Mouse (Mus musculus): ENCODE measurements at regions not wholly inside any gene's neighbourhood (a gene's known extent, or its start where the extent isn't known, plus 50 kb on each side); places are given as distances from the start of the nearest gene placed in this dataset.
A peak's percentile ranks its signal among the peaks of the same experiment; 100 is the strongest.

GRCm38 (mm10) chr8:26287665-26288064 lies 168.3 kb downstream of the Gm45692 start:
- no peak for DNase-seq (ENCODE audit: low read depth)

DNA sequence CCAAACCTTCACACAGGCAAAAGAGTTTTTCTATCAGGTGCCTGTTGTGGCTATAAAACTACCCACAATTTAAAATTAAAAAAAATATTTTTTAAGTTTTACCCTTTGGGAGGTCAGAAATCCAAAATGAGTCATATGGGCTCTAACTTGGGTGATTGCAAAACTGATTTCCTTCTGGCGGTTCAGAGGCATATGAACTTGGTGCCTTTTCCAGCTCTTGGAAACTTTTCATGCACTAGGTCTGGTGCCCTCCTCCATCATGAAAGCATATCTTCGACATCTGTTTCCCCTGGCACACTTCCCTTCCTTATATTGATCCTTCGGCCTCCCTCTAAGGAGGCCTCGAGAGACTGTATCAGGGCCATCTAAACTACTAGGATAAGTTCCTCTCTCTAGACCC lies 168.8 kb downstream of the Gm45692 start:
- no peak for DNase-seq (ENCODE audit: low read depth)

DNA sequence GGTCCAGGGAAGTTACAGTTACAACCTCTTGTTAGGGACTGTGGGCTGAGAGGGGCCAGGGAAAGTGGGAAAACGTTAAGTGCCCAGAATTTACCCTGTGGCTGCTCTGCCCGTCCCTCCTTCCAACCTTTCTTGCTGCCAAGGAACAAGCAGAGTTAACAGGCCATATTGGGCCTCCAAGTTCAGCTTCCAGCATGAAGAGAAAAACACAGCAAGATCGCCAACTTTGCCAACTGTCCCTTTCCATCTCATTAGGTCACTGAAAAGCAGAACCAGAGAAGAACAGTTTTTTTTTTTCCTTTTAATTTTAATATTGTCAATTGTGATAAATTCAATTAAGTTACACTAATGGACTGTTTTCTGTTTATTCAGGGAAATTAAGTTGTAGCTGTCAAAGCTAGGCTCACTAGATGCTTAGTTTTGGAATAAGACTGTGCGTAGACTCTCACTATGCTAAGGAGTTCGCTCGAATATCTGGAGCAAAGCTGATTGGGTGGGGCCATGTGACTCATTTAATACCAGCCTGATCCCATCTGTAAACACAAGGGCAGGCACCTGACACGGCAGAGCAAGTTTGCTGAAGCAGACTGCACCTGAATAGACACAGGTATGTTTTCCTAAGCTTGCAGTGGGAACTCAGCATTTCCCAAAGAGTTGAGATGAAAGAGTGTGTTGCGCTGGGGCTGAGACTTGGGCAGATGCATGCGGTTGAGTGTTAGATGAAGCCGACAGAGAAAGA lies 178.9 kb downstream of the Gm45692 start:
- no peak for DNase-seq (ENCODE audit: low read depth)

DNA sequence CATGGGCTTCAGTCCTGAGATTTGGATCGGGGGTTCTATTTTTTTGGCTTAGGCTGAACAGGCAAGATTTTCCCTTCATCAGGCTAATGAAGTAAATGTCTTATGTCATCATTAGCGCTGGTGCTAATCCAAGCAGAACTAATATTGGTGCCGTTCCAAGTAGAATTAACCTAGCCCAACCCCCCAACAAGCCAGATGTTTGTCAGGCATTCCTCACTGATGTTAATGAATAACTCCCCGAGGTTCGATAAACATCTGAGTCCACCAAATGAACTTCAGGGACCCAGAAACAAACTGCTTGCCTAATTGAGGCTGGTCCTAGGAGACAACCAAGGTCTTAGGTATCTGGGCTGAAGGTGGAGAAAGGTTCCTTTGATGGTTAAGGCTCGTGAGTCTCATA lies 180.9 kb downstream of the Gm45692 start:
- no peak for DNase-seq (ENCODE audit: low read depth)

- DNase-seq (ENCODE audit: low read depth) = no peak
Observed at GRCm38 (mm10) chr8:26301961-26302360, 182.6 kb downstream of the Gm45692 start.

DNA sequence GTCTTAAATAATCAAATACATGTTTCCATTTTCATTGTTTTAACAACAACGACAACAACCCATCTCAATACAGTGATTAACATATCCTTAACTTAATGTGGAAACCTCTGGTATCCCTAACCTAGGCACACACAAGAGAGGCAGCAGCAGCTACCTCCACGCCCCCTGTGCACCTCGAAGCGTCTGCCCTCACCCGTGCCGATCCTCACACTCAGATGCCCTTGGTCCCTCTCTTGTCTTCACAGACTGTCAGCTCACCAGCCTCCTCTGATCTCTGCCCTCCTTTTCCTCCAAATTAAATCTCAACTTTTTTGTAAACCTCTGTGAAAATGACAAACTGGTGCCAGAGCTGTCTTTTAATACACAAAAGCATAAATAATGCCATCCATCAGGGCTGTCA lies 185.2 kb downstream of the Gm45692 start:
- no peak for DNase-seq (ENCODE audit: low read depth)

DNA sequence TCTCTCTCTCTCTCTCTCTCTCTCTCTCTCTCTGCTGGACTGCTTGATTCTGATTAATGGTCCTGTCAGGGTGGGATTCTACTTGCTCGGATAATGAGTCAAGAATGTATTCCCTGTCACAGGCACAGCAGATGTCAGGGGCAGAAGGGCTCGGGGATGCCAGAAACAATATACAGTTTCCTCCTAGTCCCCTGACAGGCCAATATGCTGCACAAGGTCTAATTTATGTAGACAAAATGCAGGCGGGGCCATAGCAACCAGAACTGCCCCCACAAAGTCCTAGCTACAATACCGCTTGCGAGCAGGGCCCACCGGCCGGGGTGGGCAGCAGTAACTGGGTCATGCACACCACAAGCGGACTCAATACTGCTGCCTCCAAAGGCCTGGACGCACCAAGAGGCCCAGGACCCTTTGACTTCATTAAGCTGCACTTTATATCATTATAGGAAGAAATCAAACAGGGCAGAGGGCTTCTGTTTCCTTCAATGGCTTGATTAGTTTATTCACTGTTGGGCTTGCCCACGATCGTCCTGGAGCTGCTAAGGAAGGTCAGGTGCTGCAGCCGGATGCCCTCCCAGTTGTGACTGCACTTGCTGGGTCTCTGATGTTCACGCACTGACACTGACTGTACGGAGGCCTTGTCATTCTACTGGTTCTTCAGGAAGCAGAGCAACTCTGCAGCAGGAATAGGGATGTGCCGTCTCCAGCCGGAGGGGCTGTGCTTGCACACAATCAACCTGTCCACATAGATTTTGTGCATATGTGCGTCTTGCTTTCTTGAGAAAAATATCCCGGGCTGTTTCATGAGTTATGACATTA lies 185.9 kb downstream of the Gm45692 start:
- no peak for DNase-seq (ENCODE audit: low read depth)

GRCm38 (mm10) chr8:26308121-26308641 lies 188.8 kb downstream of the Gm45692 start:
- DNase-seq (ENCODE audit: low read depth) = no peak

GRCm38 (mm10) chr8:26309764-26310163 lies 190.4 kb downstream of the Gm45692 start:
- DNase-seq (ENCODE audit: low read depth) = no peak

DNA sequence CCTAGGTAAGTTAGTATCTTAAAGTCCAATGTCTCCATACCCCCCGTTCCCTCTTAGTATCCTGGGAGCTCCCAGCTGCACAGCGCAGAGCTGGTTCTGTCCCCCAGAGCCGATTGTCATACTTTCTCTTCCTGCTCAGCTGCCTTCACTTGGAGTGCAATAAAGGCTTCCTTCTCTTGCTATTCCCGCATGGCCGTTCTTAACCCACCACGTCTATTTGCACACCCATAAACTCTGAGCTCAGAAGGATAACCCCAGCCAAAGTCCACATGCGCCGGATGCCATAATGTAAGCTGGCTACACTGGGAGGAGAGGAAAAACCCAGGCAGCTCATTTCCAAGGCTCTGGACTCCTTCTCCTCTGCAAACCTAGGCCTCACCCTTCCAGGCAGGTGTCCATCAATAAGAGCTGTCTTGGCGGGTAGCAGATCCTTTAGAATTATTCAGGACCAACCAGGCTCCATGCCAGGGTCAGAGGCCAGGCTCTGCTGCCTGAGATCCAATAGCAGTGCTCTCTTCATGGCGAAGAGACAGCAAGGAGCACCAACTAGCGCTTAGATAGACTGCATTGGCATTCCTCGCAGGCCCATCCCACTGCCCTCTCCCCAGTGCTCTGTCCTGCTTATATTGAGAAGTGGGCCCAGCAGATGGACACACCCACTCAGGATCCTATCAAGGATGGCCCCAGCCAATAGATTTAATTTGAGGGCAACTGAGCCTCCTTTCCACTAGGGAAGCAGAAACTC lies 204.4 kb downstream of the Gm45692 start:
- DNase-seq (ENCODE audit: low read depth) = no peak

- no peak for DNase-seq (ENCODE audit: low read depth)
Observed at GRCm38 (mm10) chr8:26324606-26325005, 205.3 kb downstream of the Gm45692 start.

DNA sequence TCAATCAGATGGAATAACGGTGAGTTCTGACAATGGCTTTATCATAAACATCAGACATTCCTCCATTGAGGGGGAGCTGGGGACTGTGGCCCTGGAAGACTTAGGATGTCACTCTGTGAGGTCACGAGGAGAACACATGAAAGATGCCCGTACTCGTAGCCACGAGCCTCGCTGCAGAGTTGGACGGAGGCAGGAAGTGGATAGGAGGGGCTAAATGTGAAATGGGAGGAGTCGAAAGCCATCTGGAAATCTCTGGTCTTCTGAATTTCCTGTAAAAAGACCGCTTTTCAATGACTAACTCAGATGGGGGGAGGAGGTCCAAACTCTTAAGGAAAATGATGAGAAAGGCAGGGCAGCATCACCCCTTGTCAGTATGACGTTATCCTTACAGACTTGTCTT lies 210.5 kb downstream of the Gm45692 start:
- DNase-seq (ENCODE audit: low read depth) = no peak

DNA sequence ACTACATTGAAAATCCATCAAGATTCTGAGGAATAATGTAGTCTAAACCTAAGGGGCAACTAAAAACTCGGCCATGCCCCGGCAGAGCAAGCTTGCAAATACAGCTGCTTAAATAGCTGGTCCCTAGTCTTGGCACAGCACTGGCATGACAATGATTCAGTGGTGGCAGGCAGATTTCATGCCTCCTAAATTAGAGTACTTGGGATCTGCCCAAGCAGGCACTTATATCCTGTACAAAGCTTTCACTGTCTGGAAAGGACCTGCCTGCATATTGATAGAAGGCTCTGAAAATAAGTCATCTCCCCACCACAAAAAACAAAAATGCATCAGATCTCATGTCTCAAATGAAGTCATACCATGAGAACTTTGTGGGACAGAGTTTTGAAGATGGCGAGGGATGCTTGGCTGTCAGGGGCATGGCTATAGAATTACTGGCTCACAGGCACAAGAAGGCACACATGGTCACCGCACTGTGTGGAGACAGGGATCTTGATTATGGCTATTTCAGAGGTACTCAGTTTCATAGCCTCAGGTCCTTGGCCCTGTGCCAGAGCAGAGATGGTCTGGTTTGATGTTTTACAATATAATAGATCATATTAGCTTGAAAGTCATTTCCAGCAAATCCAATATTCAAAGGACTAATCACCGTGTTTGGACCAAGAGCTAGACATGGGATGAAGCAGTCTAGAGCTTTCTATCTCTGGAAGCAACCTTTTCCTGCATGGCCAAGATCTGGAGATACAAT lies 217.7 kb downstream of the Gm45692 start:
- no peak for DNase-seq (ENCODE audit: low read depth)

GRCm38 (mm10) chr8:26345078-26345477 lies 225.7 kb downstream of the Gm45692 start:
- peak; percentile 8 for DNase-seq (ENCODE audit: low read depth)

GRCm38 (mm10) chr8:26349231-26349630 lies 229.9 kb downstream of the Gm45692 start:
- DNase-seq (ENCODE audit: low read depth) = no peak

DNA sequence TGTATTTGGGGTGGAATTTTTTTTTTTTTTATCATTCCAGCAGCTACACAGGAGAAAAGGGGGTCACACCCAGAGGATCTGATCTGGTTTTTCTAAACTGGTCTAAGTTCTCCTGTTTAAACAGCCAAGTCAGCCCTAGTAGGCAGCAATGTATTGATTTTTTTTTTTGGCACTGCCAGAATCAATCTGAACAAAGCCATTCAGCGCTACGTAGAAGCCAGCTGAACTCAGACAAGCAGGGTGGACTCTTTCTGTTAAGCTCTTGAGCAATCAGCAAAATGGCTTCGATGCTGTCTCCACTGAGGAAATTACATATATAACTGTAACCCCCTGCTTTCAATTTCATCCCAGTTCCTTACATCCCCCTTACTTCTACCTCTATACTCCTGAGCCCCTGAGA lies 230.5 kb downstream of the Gm45692 start:
- no peak for DNase-seq (ENCODE audit: low read depth)

GRCm38 (mm10) chr8:26350616-26351015 lies 231.3 kb downstream of the Gm45692 start:
- no peak for DNase-seq (ENCODE audit: low read depth)

DNA sequence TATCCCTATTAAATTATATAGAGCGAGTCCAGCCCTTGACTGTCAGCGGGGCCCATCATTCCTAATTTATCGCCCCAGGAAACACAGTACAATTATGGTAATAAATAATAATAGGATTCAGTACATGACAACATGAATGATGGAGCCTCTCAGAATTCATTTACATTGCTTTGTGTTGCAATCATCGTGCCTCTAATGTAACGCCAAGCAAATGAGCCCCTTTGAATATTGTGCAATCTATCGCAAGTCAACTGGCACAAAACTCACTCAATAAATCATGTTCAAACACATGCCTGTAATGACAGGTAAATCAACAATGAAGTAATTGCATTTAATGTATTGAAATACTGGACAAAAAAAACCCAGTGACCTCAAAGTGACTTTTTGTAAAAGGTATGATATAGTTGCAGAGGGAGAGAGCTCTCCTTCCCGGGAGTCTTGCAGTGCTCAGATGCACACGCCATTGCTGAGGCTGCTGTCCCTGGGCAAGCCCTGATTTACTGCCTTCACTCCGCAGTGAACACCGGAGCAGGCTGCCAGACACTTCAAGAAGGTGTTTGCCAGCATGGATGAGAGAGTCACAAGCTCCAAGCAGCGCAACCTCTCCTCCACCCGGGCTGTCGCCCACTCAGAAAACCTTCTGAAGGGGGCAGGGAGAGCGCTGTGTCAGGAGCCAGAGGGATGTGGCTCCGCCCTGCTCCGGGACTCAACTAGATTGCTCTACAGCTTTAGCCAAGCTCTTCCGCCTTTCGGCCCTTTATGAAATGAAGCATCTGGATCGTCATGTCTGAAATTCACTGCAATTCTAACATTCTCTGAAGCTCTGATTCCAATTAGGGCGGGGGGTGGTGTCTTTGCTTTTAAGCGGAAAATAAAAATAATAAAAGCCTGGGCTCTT lies 232.6 kb downstream of the Gm45692 start:
- no peak for DNase-seq (ENCODE audit: low read depth)

- DNase-seq (ENCODE audit: low read depth) = no peak
Observed at GRCm38 (mm10) chr8:26352541-26353010, 233.2 kb downstream of the Gm45692 start.

DNA sequence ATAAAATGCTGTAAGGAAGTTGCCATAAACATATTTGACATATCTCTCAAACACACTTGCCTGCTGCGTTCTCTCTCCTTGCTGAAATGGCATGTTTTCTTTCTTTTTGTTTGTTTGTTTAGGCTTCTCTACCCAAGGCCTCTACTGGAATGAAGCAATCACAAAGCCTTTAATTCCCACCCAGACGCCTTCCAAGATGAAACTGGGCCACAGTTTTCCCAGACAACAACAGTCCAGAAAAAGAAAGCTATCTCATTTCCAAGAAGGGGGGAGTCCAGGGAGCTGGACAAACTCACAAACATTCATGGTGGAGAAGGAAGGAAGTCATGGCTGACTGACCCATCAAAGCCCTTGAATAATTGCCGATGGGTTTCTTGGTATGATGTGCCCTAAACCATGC lies 234.1 kb downstream of the Gm45692 start:
- DNase-seq (ENCODE audit: low read depth) = no peak

GRCm38 (mm10) chr8:26354516-26354915 lies 235.2 kb downstream of the Gm45692 start:
- DNase-seq (ENCODE audit: low read depth) = no peak

Data from c-Kit-positive CD71-positive TER-119-negative erythroid progenitor cells, embryonic 14.5 days (primary cell).